Mouse (Mus musculus) ES-Bruce4 (cell line): ENCODE data around the gene Ssu72. TPM values are rescaled to one million over a fixed set of nuclear protein-coding genes. Genes with fewer than 3 reads are reported as not detected.

Experiments
- H3K27ac ChIP-seq: 2 replicates; pipeline ENCODE4 v1.5.1; 2012; ENCODE audit warnings: low read length, inconsistent platforms; ENCODE audit not compliant: insufficient read depth
- H3K27me3 ChIP-seq: 2 replicates; pipeline ENCODE4 v1.6.1; 2012; ENCODE audit warnings: mild to moderate bottlenecking, low read length, inconsistent platforms; ENCODE audit not compliant: control insufficient read depth, poor library complexity, insufficient read depth, severe bottlenecking
- H3K36me3 ChIP-seq: 2 replicates; pipeline ENCODE4 v1.6.1; 2012; ENCODE audit warnings: inconsistent platforms, mild to moderate bottlenecking, low read length, moderate library complexity; ENCODE audit not compliant: control insufficient read depth, poor library complexity, insufficient read depth, severe bottlenecking
- H3K4me1 ChIP-seq: one replicate; pipeline ENCODE4 v1.8.1; 2011; ENCODE audit warnings: low read length; ENCODE audit not compliant: control insufficient read depth, insufficient read depth
- H3K4me3 ChIP-seq: 2 replicates; pipeline ENCODE4 v1.5.1; 2011; ENCODE audit warnings: low read depth, mild to moderate bottlenecking, low read length
- H3K9ac ChIP-seq: 2 replicates; pipeline ENCODE4 v1.6.1; 2012; ENCODE audit warnings: low read depth, mild to moderate bottlenecking, inconsistent platforms; ENCODE audit not compliant: poor library complexity, severe bottlenecking
- H3K9me3 ChIP-seq: replicated peaks from 2 replicates; pipeline ENCODE4 v1.6.1; 2012; ENCODE audit warnings: mild to moderate bottlenecking, low read length, inconsistent platforms; ENCODE audit not compliant: control insufficient read depth, poor library complexity, insufficient read depth, severe bottlenecking
- CTCF ChIP-seq: IDR thresholded peaks from one replicate; pipeline ENCODE4 v1.8.1; 2011; ENCODE audit warnings: low read depth, low read length
- EP300 ChIP-seq: IDR thresholded peaks from 2 replicates; pipeline ENCODE4 v1.6.1; 2011; ENCODE audit warnings: low read depth, low read length; ENCODE audit not compliant: insufficient read depth
- POLR2A ChIP-seq: IDR thresholded peaks from one replicate; pipeline ENCODE4 v1.8.1; 2011; ENCODE audit warnings: low read length; ENCODE audit not compliant: insufficient read depth
- polyA plus RNA-seq: library from polyadenylated mRNA; stranded (reverse); fragments of >200 nt; gene quantifications from 2 replicates; pipeline ENCODE4 v1.2.4, GENCODE M21; 2011; ENCODE audit warnings: low read depth; ENCODE audit not compliant: missing spikeins, insufficient read depth, insufficient read length

The Ssu72 gene
- polyA plus RNA-seq, 1 experiment = 151 TPM

GRCm38 (mm10) chr4:155775855-155776254, 71.3 kb downstream of the Ssu72 start:
- no peak overlapping the region for H3K27ac ChIP-seq
- H3K4me1 ChIP-seq = peaks cover 7% of the 10 kb centered on the region
- H3K4me3 ChIP-seq = no peak overlapping the region
- no peaks in the 10 kb centered on the region for H3K27me3 ChIP-seq
- TF ChIP-seq POLR2A (no peak), CTCF (no peak), EP300 (no peak)
- no peaks in the 10 kb centered on the region for H3K9me3 ChIP-seq
- H3K36me3 ChIP-seq = no peaks in the 10 kb centered on the region
- no peak overlapping the region for H3K9ac ChIP-seq

GRCm38 (mm10) chr4:155776704-155777335, 72.2 kb downstream of the Ssu72 start:
- H3K4me3 ChIP-seq = no peak overlapping the region

GRCm38 (mm10) chr4:155777816-155778215, 73.2 kb downstream of the Ssu72 start:
- H3K4me3 ChIP-seq = no peak overlapping the region
- H3K27me3 ChIP-seq = no peaks in the 10 kb centered on the region
- H3K9ac ChIP-seq = no peak overlapping the region
- H3K4me1 ChIP-seq = peaks cover 7% of the 10 kb centered on the region
- H3K36me3 ChIP-seq = no peaks in the 10 kb centered on the region
- no peak overlapping the region for H3K27ac ChIP-seq
- no peaks in the 10 kb centered on the region for H3K9me3 ChIP-seq
- no peak for TF ChIP-seq POLR2A
- TF ChIP-seq CTCF = no peak
- TF ChIP-seq EP300 = no peak

More at GRCm38 (mm10) chr4:155776704-155777335, 72.2 kb downstream of the Ssu72 start:
- no peaks in the 10 kb centered on the region for H3K36me3 ChIP-seq
- no peak overlapping the region for H3K27ac ChIP-seq
- H3K4me1 ChIP-seq = peaks cover 7% of the 10 kb centered on the region
- TF ChIP-seq EP300 (no peak), POLR2A (no peak), CTCF (no peak)
- H3K9ac ChIP-seq = no peak overlapping the region
- H3K9me3 ChIP-seq = no peaks in the 10 kb centered on the region
- H3K27me3 ChIP-seq = no peaks in the 10 kb centered on the region

GRCm38 (mm10) chr4:155779498-155779897, 74.9 kb downstream of the Ssu72 start:
- no peaks in the 10 kb centered on the region for H3K36me3 ChIP-seq
- no peak overlapping the region for H3K4me3 ChIP-seq
- no peak for TF ChIP-seq EP300
- no peak for TF ChIP-seq CTCF
- no peak for TF ChIP-seq POLR2A
- H3K27ac ChIP-seq = no peak overlapping the region
- no peaks in the 10 kb centered on the region for H3K9me3 ChIP-seq
- peaks cover 7% of the 10 kb centered on the region for H3K4me1 ChIP-seq
- no peak overlapping the region for H3K9ac ChIP-seq
- H3K27me3 ChIP-seq = no peaks in the 10 kb centered on the region

- Histone ChIP-seq H3K9ac (no peak overlapping the region), H3K9me3 (no peaks in the 10 kb centered on the region), H3K36me3 (no peaks in the 10 kb centered on the region), H3K27me3 (no peaks in the 10 kb centered on the region), H3K27ac (no peak overlapping the region), H3K4me3 (no peak overlapping the region), H3K4me1 (peaks cover 7% of the 10 kb centered on the region)
- TF ChIP-seq CTCF (no peak), EP300 (no peak), POLR2A (no peak)
Measured at GRCm38 (mm10) chr4:155780895-155781294, 76.3 kb downstream of the Ssu72 start.

Other genes starting within 250 kb of the Ssu72 start
- gene Tmem52, start 235.7 kb upstream of the Ssu72 start, polyA plus RNA-seq = 0.76 TPM in 1 of 2 replicates, not detected in the other
- 534 and 541 TPM in 2 replicates for gene Gnb1, start 213.4 kb upstream of the Ssu72 start, polyA plus RNA-seq
- 108 and 116 TPM in 2 replicates for gene Nadk, start 142.4 kb upstream of the Ssu72 start, polyA plus RNA-seq
- 19.4 and 20.2 TPM in 2 replicates for gene Slc35e2, start 103.4 kb upstream of the Ssu72 start, polyA plus RNA-seq
- gene Cdk11b, start 79.9 kb upstream of the Ssu72 start, polyA plus RNA-seq = 105 and 113 TPM in 2 replicates
- not detected in 2 replicates for gene Gm10563, start 59.4 kb upstream of the Ssu72 start, polyA plus RNA-seq
- gene Mmp23, start 51.4 kb upstream of the Ssu72 start, polyA plus RNA-seq = 11.7 and 13.6 TPM in 2 replicates
- gene Mib2, start 35.6 kb upstream of the Ssu72 start, polyA plus RNA-seq = 13.4 and 18.4 TPM in 2 replicates
- gene Fndc10, start 10.5 kb upstream of the Ssu72 start, polyA plus RNA-seq = 11.9 and 15.0 TPM in 2 replicates
- 0.21 and 0.54 TPM in 2 replicates for gene Tmem240, start 30.0 kb downstream of the Ssu72 start, polyA plus RNA-seq
- gene Atad3a, start 56.3 kb downstream of the Ssu72 start, polyA plus RNA-seq = 78.2 and 89.5 TPM in 2 replicates
- gene Vwa1, start 69.9 kb downstream of the Ssu72 start, polyA plus RNA-seq = 0.67 and 0.99 TPM in 2 replicates
- 0.26 and 0.40 TPM in 2 replicates for gene Tmem88b, start 81.1 kb downstream of the Ssu72 start, polyA plus RNA-seq
- not detected in 2 replicates for gene Ankrd65, start 85.6 kb downstream of the Ssu72 start, polyA plus RNA-seq
- 70.0 and 82.8 TPM in 2 replicates for gene Mrpl20, start 98.1 kb downstream of the Ssu72 start, polyA plus RNA-seq
- 86.1 and 87.6 TPM in 2 replicates for gene Ccnl2, start 107.7 kb downstream of the Ssu72 start, polyA plus RNA-seq
- gene Aurkaip1, start 126.5 kb downstream of the Ssu72 start, polyA plus RNA-seq = 70.6 and 76.0 TPM in 2 replicates
- 21.1 and 26.1 TPM in 2 replicates for gene Mxra8, start 134.9 kb downstream of the Ssu72 start, polyA plus RNA-seq
- gene Dvl1, start 142.6 kb downstream of the Ssu72 start, polyA plus RNA-seq = 15.2 and 20.3 TPM in 2 replicates
- gene Tas1r3, start 158.6 kb downstream of the Ssu72 start, polyA plus RNA-seq = 0.28 and 0.44 TPM in 2 replicates
- 6.0 and 7.9 TPM in 2 replicates for gene Cptp, start 164.6 kb downstream of the Ssu72 start, polyA plus RNA-seq
- 43.3 and 45.3 TPM in 2 replicates for gene Ints11, start 164.7 kb downstream of the Ssu72 start, polyA plus RNA-seq
- 15.3 and 19.4 TPM in 2 replicates for gene Pusl1, start 187.0 kb downstream of the Ssu72 start, polyA plus RNA-seq
- 2.6 and 3.8 TPM in 2 replicates for gene Acap3, start 187.0 kb downstream of the Ssu72 start, polyA plus RNA-seq
- gene Ube2j2, start 239.0 kb downstream of the Ssu72 start, polyA plus RNA-seq = 100 and 104 TPM in 2 replicates